In the genomic region with DNA sequence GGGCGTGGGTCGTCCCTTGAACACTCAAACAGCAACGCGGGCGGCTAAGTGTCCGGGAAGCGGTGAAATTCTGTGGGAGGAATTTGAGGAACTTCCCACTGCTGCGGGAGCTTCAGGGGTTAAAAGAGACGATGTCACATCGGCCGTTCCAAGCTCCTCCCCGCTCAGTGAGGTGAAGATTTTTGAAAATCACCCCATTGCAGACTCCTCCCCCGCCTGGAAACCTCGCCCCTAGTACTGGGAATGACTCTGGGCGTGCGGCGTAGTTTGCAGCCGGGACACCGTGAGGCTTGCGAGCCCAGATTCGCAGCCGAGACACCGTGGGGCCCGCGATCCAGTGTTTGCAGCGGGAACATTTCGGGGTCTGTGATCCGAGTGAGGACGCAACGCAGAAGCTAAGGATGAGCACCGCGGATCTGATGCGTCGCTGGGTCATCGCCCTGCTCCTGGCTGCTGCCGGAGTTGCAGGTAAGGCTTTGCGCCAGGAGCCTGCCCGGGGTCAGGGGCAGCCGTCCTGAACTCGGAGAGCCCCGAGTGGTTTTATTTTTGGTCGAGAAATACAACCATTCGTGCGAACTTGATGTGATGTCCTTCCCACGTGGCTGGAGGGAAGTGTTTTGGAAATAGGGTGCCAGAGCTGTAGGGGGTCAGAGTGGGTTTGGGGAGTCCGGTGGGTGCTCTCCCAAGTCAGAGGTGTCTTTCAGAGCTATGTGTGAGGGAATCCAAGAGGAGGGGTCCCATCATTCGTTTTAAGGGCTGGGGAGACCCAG, we compare ENCODE assay signal across 8 mouse cellular contexts. TPM values are rescaled to one million over a fixed set of nuclear protein-coding genes. Genes with fewer than 3 reads are reported as not detected.
A peak's percentile ranks its signal among the peaks of the same experiment; 100 is the strongest.
DNase-seq lines count a peak whose midpoint lies in the region; ATAC-seq and TF ChIP-seq lines count a peak whose summit lies in the region.

TSS of gene Ldlr (plus strand) at position 107 of the 770 bp plus-strand sequence.

- H3K4me2 ChIP-seq in forebrain, embryonic 13.5 days: peak within 1 kb of the TSS; percentile 80
- H3K4me2 ChIP-seq in liver, postnatal 0 days (ENCODE audit: low read depth, low read length): peak within 1 kb of the TSS; percentile 95
- peak within 1 kb of the TSS; percentile 86 for H3K4me2 ChIP-seq in neural tube, embryonic 14.5 days (ENCODE audit: low read depth, low read length)

- ATAC-seq in forebrain, embryonic 13.5 days: peak; percentile 84
- peak; percentile 85 for ATAC-seq in liver, postnatal 0 days
- ATAC-seq in neural tube, embryonic 14.5 days (ENCODE audit: low read depth): peak; percentile 81

- no peaks in the 10 kb centered on the region for H3K27me3 ChIP-seq in E14TG2a.4 (ENCODE audit: insufficient read depth, low read length)
- no peaks in the 10 kb centered on the region for H3K27me3 ChIP-seq in forebrain, embryonic 13.5 days
- no peaks in the 10 kb centered on the region for H3K27me3 ChIP-seq in liver, postnatal 0 days (ENCODE audit: insufficient read depth, low read length)
- H3K27me3 ChIP-seq in neural tube, embryonic 14.5 days (ENCODE audit: control insufficient read depth, insufficient read depth, low read length): no peaks in the 10 kb centered on the region

- H3K4me1 ChIP-seq in E14TG2a.4 (replicated peaks; ENCODE audit: low read depth, low read length): peaks cover 78% of the 10 kb centered on the region
- H3K4me1 ChIP-seq in forebrain, embryonic 13.5 days: peaks cover 31% of the 10 kb centered on the region
- peaks cover 34% of the 10 kb centered on the region for H3K4me1 ChIP-seq in liver, postnatal 0 days (ENCODE audit: insufficient read depth)
- peaks cover 16% of the 10 kb centered on the region for H3K4me1 ChIP-seq in neural tube, embryonic 14.5 days (ENCODE audit: control insufficient read depth, insufficient read depth, low read length)

- peak within 1 kb of the TSS; percentile 91 for H3K4me3 ChIP-seq in E14TG2a.4 (replicated peaks; ENCODE audit: low read length)
- H3K4me3 ChIP-seq in forebrain, embryonic 13.5 days: peak within 1 kb of the TSS; percentile 70
- H3K4me3 ChIP-seq in liver, postnatal 0 days (ENCODE audit: low read depth, low read length): peak within 1 kb of the TSS; percentile 77
- H3K4me3 ChIP-seq in neural tube, embryonic 14.5 days (ENCODE audit: low read depth, low read length): peak within 1 kb of the TSS; percentile 67

- TF ChIP-seq CTCF in E14TG2a.4 (conservative IDR thresholded peaks at IDR 0.05; ENCODE audit: low read length): no peak
- TF ChIP-seq CTCF in liver, postnatal 0 days (IDR thresholded peaks at IDR 0.05; ENCODE audit: low read depth): no peak

- peaks cover 43% of the 10 kb centered on the region for H3K36me3 ChIP-seq in E14TG2a.4 (ENCODE audit: insufficient read depth, low read length)
- H3K36me3 ChIP-seq in forebrain, embryonic 13.5 days (ENCODE audit: poor library complexity, severe bottlenecking): peaks cover 16% of the 10 kb centered on the region; the same call in 1 of the 2 replicates
- no peaks in the 10 kb centered on the region for H3K36me3 ChIP-seq in liver, postnatal 0 days (replicated peaks; ENCODE audit: insufficient read depth, low read length)
- no peaks in the 10 kb centered on the region for H3K36me3 ChIP-seq in neural tube, embryonic 14.5 days (ENCODE audit: control insufficient read depth, insufficient read depth, low read length)

- TF ChIP-seq EP300 in liver, postnatal 0 days (IDR thresholded peaks at IDR 0.05; ENCODE audit: low read depth): peak; percentile 61; the same call in 1 of the 2 replicates

- H3K27ac ChIP-seq in forebrain, embryonic 13.5 days: peak within 1 kb of the TSS; percentile 94
- peak within 1 kb of the TSS; percentile 96 for H3K27ac ChIP-seq in liver, postnatal 0 days (ENCODE audit: low read depth)
- peak within 1 kb of the TSS; percentile 92 for H3K27ac ChIP-seq in neural tube, embryonic 14.5 days (ENCODE audit: low read depth, low read length)

- under 1% methylated on average over 47 of the region's 47 CpGs for WGBS in forebrain, embryonic 13.5 days
- under 1% methylated on average over 47 of the region's 47 CpGs for WGBS in large intestine, adult 2 months
- WGBS in liver, postnatal 0 days (ENCODE audit: insufficient replicate concordance): under 1% methylated on average over 47 of the region's 47 CpGs
- under 1% methylated on average over 47 of the region's 47 CpGs for WGBS in neural tube, embryonic 14.5 days

- peak within 1 kb of the TSS; percentile 81 for H3K9ac ChIP-seq in forebrain, embryonic 13.5 days
- H3K9ac ChIP-seq in liver, postnatal 0 days (replicated peaks): peak within 1 kb of the TSS; percentile 81
- H3K9ac ChIP-seq in neural tube, embryonic 14.5 days (replicated peaks; ENCODE audit: low read depth, low read length): peak within 1 kb of the TSS; percentile 74

- H3K9me3 ChIP-seq in E14TG2a.4 (ENCODE audit: low read length): no peaks in the 10 kb centered on the region
- no peaks in the 10 kb centered on the region for H3K9me3 ChIP-seq in forebrain, embryonic 13.5 days (replicated peaks)
- H3K9me3 ChIP-seq in liver, postnatal 0 days (ENCODE audit: low read length): no peaks in the 10 kb centered on the region
- H3K9me3 ChIP-seq in neural tube, embryonic 14.5 days (ENCODE audit: control insufficient read depth, low read length): no peaks in the 10 kb centered on the region

- intact Hi-C loops in heart, postnatal 10 days (cut with DNase I): no loop called here

- peak; percentile 90 for DNase-seq in c-Kit-positive CD71-positive TER-119-positive erythroid progenitor cells, embryonic 14.5 days (ENCODE audit: low spot score)
- peak; percentile 90 for DNase-seq in heart, postnatal 10 days
- peak; percentile 92 for DNase-seq in large intestine, adult 2 months (ENCODE audit: low read depth, low spot score)
- peak; percentile 90 for DNase-seq in liver, postnatal 0 days
- peak; percentile 81 for DNase-seq in testis, postnatal 14 days (ENCODE audit: low spot score)

RNA-seq across cellular contexts. Expression of gene Ldlr, which starts in this region (rescaled TPM):
- 21.2 and 26.3 TPM in 2 replicates for polyA plus RNA-seq in forebrain, embryonic 13.5 days (2015; fragmentation: Nextera tagmentation; extraction: Ambion mirVana)
- total RNA-seq in heart, postnatal 10 days (2021): 10 to 100 TPM in 1 of 2 experiments, 1 to 10 TPM in 1; 8.5 to 10.7 TPM
- 64.7 and 74.0 TPM in 2 replicates for polyA plus RNA-seq in large intestine, adult 2 months (2012; rRNA removed)
- 13.2 and 13.3 TPM in 2 replicates for polyA plus RNA-seq in liver, postnatal 0 days (2015; fragmentation: Nextera tagmentation; extraction: Ambion mirVana)
- 7.3 and 8.3 TPM in 2 replicates for polyA plus RNA-seq in neural tube, embryonic 14.5 days (2014; fragmentation: Nextera tagmentation; extraction: Ambion mirVana)

Comparison
In these comparisons a context has a peak if more than half of its experiments do, and no peak if none do; other contexts are left out.
1. Peak in every context shown above with its lines: DNase-seq, ATAC-seq, H3K4me3 ChIP-seq and H3K27ac ChIP-seq.